Mouse (Mus musculus) heart, embryonic 14.5 days (tissue): ENCODE measurements around the gene Eya4. TPM values are rescaled to one million over a fixed set of nuclear protein-coding genes. Genes with fewer than 3 reads are reported as not detected.

Source experiments
- ATAC-seq: fragments of 200-750 bp; cut with Nextera tagmentation; 2 replicates; pipeline ENCODE4 v1.8.0; 2017; ENCODE audit warnings: low read depth, moderate TSS enrichment; ENCODE audit not compliant: insufficient number of reproducible peaks, insufficient read depth, low FRiP score
- H3K27ac ChIP-seq, 2 experiments: fragments of 200-500 bp in 1 of 2; fragments of 300-500 bp in 1 of 2; sonication (generic) in 1 of 2; replicated peaks in 1 of 2; 2 replicates each; pipeline ENCODE4 v1.5.1; 2012 to 2014; ENCODE audit warnings: low read depth in 2 of 2, low read length in 2 of 2, control low read depth in 1 of 2, mild to moderate bottlenecking in 1 of 2, mixed read lengths in 1 of 2; ENCODE audit not compliant: control insufficient read depth in 1 of 2, insufficient read depth in 1 of 2
- H3K27me3 ChIP-seq: fragments of 300-500 bp; sonication (generic); 2 replicates; pipeline ENCODE4 v1.6.1; 2014; ENCODE audit warnings: mild to moderate bottlenecking, low read length, control low read depth; ENCODE audit not compliant: control insufficient read depth, insufficient read depth
- H3K36me3 ChIP-seq: fragments of 300-500 bp; sonication (generic); 2 replicates; pipeline ENCODE4 v1.6.1; 2014; ENCODE audit warnings: mild to moderate bottlenecking, control low read depth, low read length, mixed read lengths; ENCODE audit not compliant: control insufficient read depth, insufficient read depth
- H3K4me1 ChIP-seq, 2 experiments: fragments of 200-500 bp in 1 of 2; fragments of 300-500 bp in 1 of 2; sonication (generic) in 1 of 2; 2 replicates each; pipeline ENCODE4 v1.6.1; 2012 to 2014; ENCODE audit warnings: low read length in 2 of 2, control low read depth in 1 of 2, mixed read lengths in 1 of 2; ENCODE audit not compliant: control insufficient read depth in 2 of 2, insufficient read depth in 2 of 2
- H3K4me2 ChIP-seq: fragments of 300-500 bp; sonication (generic); 2 replicates; pipeline ENCODE4 v1.6.1; 2014; ENCODE audit warnings: mild to moderate bottlenecking, low read length
- H3K4me3 ChIP-seq, 2 experiments: fragments of 200-500 bp in 1 of 2; fragments of 300-500 bp in 1 of 2; sonication (generic) in 1 of 2; 2 replicates each; pipeline ENCODE4 v1.5.1; 2012 to 2014; ENCODE audit warnings: low read length in 2 of 2, mild to moderate bottlenecking in 2 of 2, control low read depth in 1 of 2, low read depth in 1 of 2, moderate library complexity in 1 of 2; ENCODE audit not compliant: control insufficient read depth in 1 of 2, insufficient read depth in 1 of 2
- H3K9ac ChIP-seq: fragments of 300-500 bp; sonication (generic); 2 replicates; pipeline ENCODE4 v1.6.1; 2014; ENCODE audit warnings: mild to moderate bottlenecking, low read length
- H3K9me3 ChIP-seq: fragments of 300-500 bp; sonication (generic); 2 replicates; pipeline ENCODE4 v1.6.1; 2016; ENCODE audit warnings: low read length, control low read depth; ENCODE audit not compliant: control insufficient read depth
- WGBS: fragments of 180-500 bp; shearing (Covaris S2); extraction: QIAGEN DNeasy Blood & Tissue Kit; methylation state at CpG from one replicate; pipeline ENCODE4 v1.1.7; 2014; 5-methylcytosine and 5-hydroxymethylcytosine counted together
- polyA plus RNA-seq: library from polyadenylated mRNA; unstranded; fragments of >200 nt; fragmentation: Nextera tagmentation; extraction: Ambion mirVana; gene quantifications from 2 replicates; pipeline ENCODE4 v1.2.1, GENCODE M21; 2014

Gene Eya4
- polyA plus RNA-seq, 1 experiment from 2014 or later: 0.96 TPM

GRCm38 (mm10) chr10:23271050-23271621, 79.5 kb downstream of the Eya4 start:
- no peak for ATAC-seq
- H3K27ac ChIP-seq: no peak overlapping the region
- WGBS: 71% methylated on average over 9 of the region's 9 CpGs

GRCm38 (mm10) chr10:23270502-23270901, 80.1 kb downstream of the Eya4 start:
- H3K4me1 ChIP-seq: no peaks in the 10 kb centered on the region
- H3K36me3 ChIP-seq: no peaks in the 10 kb centered on the region
- no peaks in the 10 kb centered on the region for H3K9me3 ChIP-seq
- H3K4me3 ChIP-seq: no peak overlapping the region
- H3K27ac ChIP-seq: no peak overlapping the region
- 74% methylated on average over 2 of the region's 2 CpGs for WGBS
- no peak for ATAC-seq
- no peaks in the 10 kb centered on the region for H3K27me3 ChIP-seq
- no peak overlapping the region for H3K9ac ChIP-seq
- no peak overlapping the region for H3K4me2 ChIP-seq

More at GRCm38 (mm10) chr10:23271050-23271621, 79.5 kb downstream of the Eya4 start:
- H3K9ac ChIP-seq: no peak overlapping the region
- no peaks in the 10 kb centered on the region for H3K27me3 ChIP-seq
- H3K36me3 ChIP-seq: no peaks in the 10 kb centered on the region
- no peak overlapping the region for H3K4me3 ChIP-seq
- H3K4me1 ChIP-seq: no peaks in the 10 kb centered on the region
- no peak overlapping the region for H3K4me2 ChIP-seq
- no peaks in the 10 kb centered on the region for H3K9me3 ChIP-seq

DNA sequence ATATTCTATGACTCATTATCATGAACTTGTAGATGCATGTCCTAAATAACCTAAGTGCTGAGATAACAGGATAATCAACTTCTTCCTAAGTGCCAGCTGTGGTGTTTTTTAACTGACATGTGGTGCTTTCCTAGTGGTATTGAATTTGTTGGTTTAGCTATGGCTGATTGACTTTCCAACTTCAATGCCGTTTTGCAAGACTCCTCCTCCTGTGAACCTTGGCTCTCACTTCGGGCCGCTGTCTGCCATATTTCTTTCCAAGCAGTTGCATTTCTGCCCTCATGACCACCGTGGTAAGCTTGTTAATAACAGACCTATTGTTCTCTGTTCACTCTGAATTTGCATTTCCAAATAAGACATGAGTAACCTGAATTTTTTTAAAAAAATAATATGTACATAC, 98.4 kb downstream of the Eya4 start:
- Histone ChIP-seq H3K27ac (no peak overlapping the region), H3K4me2 (no peak overlapping the region), H3K9me3 (no peaks in the 10 kb centered on the region), H3K4me1 (no peaks in the 10 kb centered on the region), H3K27me3 (no peaks in the 10 kb centered on the region), H3K36me3 (no peaks in the 10 kb centered on the region), H3K4me3 (no peak overlapping the region), H3K9ac (no peak overlapping the region)
- WGBS: 77% methylated on average over 4 of the region's 4 CpGs
- no peak for ATAC-seq

- no peak for ATAC-seq
- Histone ChIP-seq H3K4me3 (no peak overlapping the region), H3K27ac (no peak overlapping the region), H3K27me3 (no peaks in the 10 kb centered on the region), H3K9ac (no peak overlapping the region), H3K9me3 (no peaks in the 10 kb centered on the region), H3K4me1 (no peaks in the 10 kb centered on the region), H3K4me2 (no peak overlapping the region), H3K36me3 (no peaks in the 10 kb centered on the region)
- WGBS: 85% methylated on average over 3 of the region's 3 CpGs
These were observed 104.1 kb downstream of the Eya4 start for GRCm38 (mm10) chr10:23246485-23246884.

DNA sequence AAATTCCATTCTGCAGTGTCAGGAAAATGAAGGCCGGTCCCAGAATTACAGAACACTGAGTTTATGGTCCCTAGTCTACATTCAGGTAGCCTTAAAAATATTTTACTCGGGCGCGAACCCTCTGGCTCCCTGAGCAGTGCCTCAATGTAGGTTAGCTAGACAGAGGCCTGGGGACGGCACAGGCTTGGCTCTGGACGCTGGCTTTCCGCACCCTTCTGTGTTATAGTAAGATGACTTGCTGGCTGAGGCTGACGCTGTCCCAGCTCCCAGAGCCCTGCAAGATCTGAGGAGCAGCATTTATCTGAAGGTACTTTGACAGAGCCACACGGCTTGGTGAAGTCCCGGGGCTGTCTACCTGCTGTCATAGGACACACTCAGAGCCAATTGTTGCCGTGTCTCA, 113.7 kb downstream of the Eya4 start:
- H3K9me3 ChIP-seq: no peaks in the 10 kb centered on the region
- H3K27ac ChIP-seq: no peak overlapping the region
- H3K4me1 ChIP-seq: no peaks in the 10 kb centered on the region
- ATAC-seq: no peak
- H3K4me2 ChIP-seq: no peak overlapping the region
- WGBS: 41% methylated on average over 11 of the region's 11 CpGs
- no peak overlapping the region for H3K4me3 ChIP-seq
- no peaks in the 10 kb centered on the region for H3K36me3 ChIP-seq
- no peaks in the 10 kb centered on the region for H3K27me3 ChIP-seq
- H3K9ac ChIP-seq: no peak overlapping the region

GRCm38 (mm10) chr10:23235405-23235804, 115.2 kb downstream of the Eya4 start:
- Histone ChIP-seq H3K4me3 (no peak overlapping the region), H3K9ac (no peak overlapping the region), H3K27me3 (no peaks in the 10 kb centered on the region), H3K36me3 (no peaks in the 10 kb centered on the region), H3K27ac (no peak overlapping the region), H3K9me3 (no peaks in the 10 kb centered on the region), H3K4me1 (no peaks in the 10 kb centered on the region), H3K4me2 (no peak overlapping the region)
- 94% methylated on average over 4 of the region's 4 CpGs for WGBS
- no peak for ATAC-seq

- WGBS: 61% methylated on average over 6 of the region's 6 CpGs
These were observed 117.2 kb downstream of the Eya4 start for GRCm38 (mm10) chr10:23233425-23233824.

GRCm38 (mm10) chr10:23230863-23231262, 119.7 kb downstream of the Eya4 start:
- no peak overlapping the region for H3K27ac ChIP-seq
- H3K9me3 ChIP-seq: no peaks in the 10 kb centered on the region
- no peak overlapping the region for H3K4me3 ChIP-seq
- no peaks in the 10 kb centered on the region for H3K27me3 ChIP-seq
- H3K9ac ChIP-seq: no peak overlapping the region
- ATAC-seq: no peak
- H3K4me2 ChIP-seq: no peak overlapping the region
- H3K36me3 ChIP-seq: no peaks in the 10 kb centered on the region
- H3K4me1 ChIP-seq: no peaks in the 10 kb centered on the region
- WGBS: 76% methylated on average over 5 of the region's 5 CpGs

More at GRCm38 (mm10) chr10:23233425-23233824, 117.2 kb downstream of the Eya4 start:
- no peak overlapping the region for H3K9ac ChIP-seq
- no peak for ATAC-seq
- no peaks in the 10 kb centered on the region for H3K27me3 ChIP-seq
- no peaks in the 10 kb centered on the region for H3K36me3 ChIP-seq
- no peak overlapping the region for H3K4me3 ChIP-seq
- no peaks in the 10 kb centered on the region for H3K9me3 ChIP-seq
- no peak overlapping the region for H3K4me2 ChIP-seq
- no peaks in the 10 kb centered on the region for H3K4me1 ChIP-seq
- no peak overlapping the region for H3K27ac ChIP-seq
